Mouse (Mus musculus) left cerebral cortex, adult 18-20 months (tissue): ENCODE measurements around the gene Xylt2. TPM values are rescaled to one million over a fixed set of nuclear protein-coding genes. Genes with fewer than 3 reads are reported as not detected.

Experiments
- DNase-seq, 2 experiments: peaks; one replicate each; pipeline ENCODE4 v3.0.0; 2021 to 2022; ENCODE audit warnings: low spot score in 2 of 2, mixed read lengths in 1 of 2
- total RNA-seq, 2 experiments: library from RNA; stranded (reverse); gene quantifications; 2 replicates each; pipeline ENCODE4 v1.2.3; 2021

Gene Xylt2
- total RNA-seq, 2 experiments from 2014 or later: 20.7 to 22.6 TPM

- no peak for DNase-seq
These were observed 59.7 kb downstream of the Xylt2 start for GRCm38 (mm10) chr11:94617646-94618045.

- no peak for DNase-seq
These were observed 61.8 kb downstream of the Xylt2 start for GRCm38 (mm10) chr11:94615494-94615893.

- DNase-seq: no peak
These were observed 62.7 kb downstream of the Xylt2 start for GRCm38 (mm10) chr11:94614603-94615002.

Other genes starting within 250 kb of the Xylt2 start
- gene Cacna1g, start 203.3 kb downstream of the Xylt2 start, total RNA-seq: 10 to 100 TPM; 72.0 to 86.1 TPM
- gene Spata20, start 191.3 kb downstream of the Xylt2 start, total RNA-seq: not detected
- gene Epn3, start 177.5 kb downstream of the Xylt2 start, total RNA-seq: 1 to 10 TPM in 1 of 2 experiments, under 1 TPM in 1; 0.84 to 2.0 TPM
- 1 to 10 TPM; 5.7 to 7.8 TPM for gene Mycbpap, start 155.8 kb downstream of the Xylt2 start, total RNA-seq
- 10 to 100 TPM; 10.5 to 13.4 TPM for gene Rsad1, start 128.3 kb downstream of the Xylt2 start, total RNA-seq
- gene Chad, start 112.5 kb downstream of the Xylt2 start, total RNA-seq: not detected
- gene Acsf2, start 75.6 kb downstream of the Xylt2 start, total RNA-seq: 10 to 100 TPM; 14.1 to 14.9 TPM
- 10 to 100 TPM; 96.2 to 98.0 TPM for gene Lrrc59, start 47.7 kb downstream of the Xylt2 start, total RNA-seq
- 10 to 100 TPM; 70.9 to 73.3 TPM for gene Mrpl27, start 23.7 kb downstream of the Xylt2 start, total RNA-seq
- gene Eme1, start 23.6 kb downstream of the Xylt2 start, total RNA-seq: not detected
- gene Gm11541, start 27.0 kb upstream of the Xylt2 start, total RNA-seq: not detected
- under 1 TPM in 1 of 2 experiments, not detected in 1; 0.75 TPM for gene Cdc34b, start 64.3 kb upstream of the Xylt2 start, total RNA-seq
- not detected for gene Tmem92, start 105.2 kb upstream of the Xylt2 start, total RNA-seq